Mouse (Mus musculus): Measurements from ENCODE around the gene Cdip1. TPM values are rescaled to one million over a fixed set of nuclear protein-coding genes. Genes with fewer than 3 reads are reported as not detected.
"Not testable (repeated sequence)": the region's sequence is repeated elsewhere in the genome, so short reads cannot be mapped to it uniquely, and the experiment has no call there.

Gene Cdip1
- polyA plus RNA-seq (2016; fragmentation: Nextera tagmentation; extraction: Ambion mirVana): 112 TPM in 2 replicates

DNA sequence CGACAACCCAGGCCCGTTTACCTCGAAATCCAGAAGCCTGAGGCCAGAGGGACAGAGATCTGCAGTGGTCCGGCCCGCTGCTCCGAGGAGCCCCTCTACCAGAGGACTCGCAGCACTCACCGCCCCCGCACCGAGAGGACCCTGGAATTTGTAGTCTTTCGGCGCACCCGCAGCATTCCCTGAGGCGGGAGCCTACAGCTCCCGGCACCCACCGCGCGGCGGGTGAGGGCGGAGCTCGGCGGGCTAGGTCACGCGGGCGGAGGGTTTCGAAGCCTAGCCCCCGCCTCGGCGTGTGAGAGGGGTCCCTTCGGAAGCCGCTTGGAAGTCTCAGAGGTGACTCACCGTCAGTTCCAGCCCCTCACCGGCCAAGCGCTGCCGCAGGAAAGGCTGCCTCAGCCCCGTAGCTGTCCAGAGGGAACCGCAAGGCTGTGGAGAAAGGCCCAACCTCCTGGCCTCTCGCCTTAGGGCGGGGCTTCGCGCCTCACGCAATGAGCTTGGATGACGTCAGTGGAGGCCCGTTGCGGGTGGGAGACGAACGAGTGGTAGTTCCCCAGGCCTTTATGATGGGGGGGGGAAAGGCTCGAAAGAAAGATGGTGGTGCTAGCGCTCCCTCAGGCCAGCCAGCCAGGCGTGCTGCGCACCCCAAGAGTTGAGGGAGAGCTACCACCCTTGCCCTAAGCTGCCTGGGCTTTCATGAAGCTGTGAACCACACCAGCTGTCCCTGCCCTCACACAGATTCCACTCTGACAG, at the start of gene Cdip1:
Cdip1 (minus strand) TSS at position 483 of the 750 bp plus-strand sequence.
- Histone ChIP-seq H3K4me3 (peak within 1 kb of the TSS; percentile 73), H3K4me1 (peaks cover 23% of the 10 kb centered on the region), H3K9me3 (replicated peaks) (no peaks in the 10 kb centered on the region), H3K27me3 (ENCODE audit: low read depth, poor library complexity, severe bottlenecking) (no peaks in the 10 kb centered on the region), H3K36me3 (peaks cover 18% of the 10 kb centered on the region), H3K27ac (peak within 1 kb of the TSS; percentile 97)
- peak; percentile 93 for DNase-seq (ENCODE audit: low spot score)
- WGBS: under 1% methylated on average over 51 of the region's 51 CpGs

DNA sequence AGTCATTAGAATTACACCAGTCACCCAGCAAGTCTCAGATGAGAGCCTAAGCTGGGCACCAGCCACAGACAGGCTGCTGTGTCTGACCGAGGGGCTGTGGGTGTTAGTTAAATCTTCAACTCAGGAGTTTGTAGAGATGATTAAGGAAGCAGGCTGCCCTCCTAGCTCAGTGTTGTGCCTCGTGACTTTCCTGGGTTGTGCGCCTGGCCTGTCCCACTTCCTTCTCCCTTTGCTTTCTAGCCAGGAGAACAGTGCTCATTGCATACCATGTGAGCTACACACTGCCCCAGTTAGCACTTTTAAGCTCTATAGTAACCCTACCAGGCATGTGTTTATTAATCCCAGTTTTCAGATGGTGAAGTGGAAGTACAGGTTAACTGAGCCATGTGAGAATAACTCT, 49.5 kb upstream of the Cdip1 start:
- H3K27ac ChIP-seq: no peak overlapping the region
- H3K9me3 ChIP-seq (replicated peaks): no peaks in the 10 kb centered on the region
- H3K36me3 ChIP-seq: no peaks in the 10 kb centered on the region
- H3K4me1 ChIP-seq: no peaks in the 10 kb centered on the region
- H3K27me3 ChIP-seq (ENCODE audit: low read depth, poor library complexity, severe bottlenecking): no peaks in the 10 kb centered on the region
- no peak overlapping the region for H3K4me3 ChIP-seq
- WGBS: 75% methylated on average over 3 of the region's 3 CpGs
- DNase-seq (ENCODE audit: low spot score): no peak

DNA sequence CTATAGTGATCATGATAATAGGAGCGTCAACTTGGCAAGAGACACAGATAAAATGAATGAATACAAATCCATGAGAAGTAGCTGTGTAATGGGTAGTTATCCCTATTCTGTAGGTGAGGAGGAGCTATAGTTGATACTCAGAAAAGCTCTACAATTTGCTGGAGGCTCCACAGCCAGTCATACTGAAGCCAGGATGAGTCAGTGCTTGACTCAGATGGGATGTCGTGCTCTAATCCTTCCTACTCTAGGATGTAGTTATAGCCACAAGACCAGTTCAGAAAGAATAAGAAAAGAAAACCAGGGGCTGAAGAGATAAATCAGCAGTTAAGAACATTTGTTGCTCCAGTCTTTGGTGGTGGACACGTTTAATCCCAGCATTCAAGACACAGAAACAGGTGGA, 47.5 kb upstream of the Cdip1 start:
- no peak overlapping the region for H3K4me3 ChIP-seq
- H3K9me3 ChIP-seq (replicated peaks): no peaks in the 10 kb centered on the region
- no peaks in the 10 kb centered on the region for H3K27me3 ChIP-seq (ENCODE audit: low read depth, poor library complexity, severe bottlenecking)
- no peaks in the 10 kb centered on the region for H3K4me1 ChIP-seq
- no peaks in the 10 kb centered on the region for H3K36me3 ChIP-seq
- WGBS: 86% methylated on average over 3 of the region's 3 CpGs
- no peak overlapping the region for H3K27ac ChIP-seq
- no peak for DNase-seq (ENCODE audit: low spot score)

DNA sequence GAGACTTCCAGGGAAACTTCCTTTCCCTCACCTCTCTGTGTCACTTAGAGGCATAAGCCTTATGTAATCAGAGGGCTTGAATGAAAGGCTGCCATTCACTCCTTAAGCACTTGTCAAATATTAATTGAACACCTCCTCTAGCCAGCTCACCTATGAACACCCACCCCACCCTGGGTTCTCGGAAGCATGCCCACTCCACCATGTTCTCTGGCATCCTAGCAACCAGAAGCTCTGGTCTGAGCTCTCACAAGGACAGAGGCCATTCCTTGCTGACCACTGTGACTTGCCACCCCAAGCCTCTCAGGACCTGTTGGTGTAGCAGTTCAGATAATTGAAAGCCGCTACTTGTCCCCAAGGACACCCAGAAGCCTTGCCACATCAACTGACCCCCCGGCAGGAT, 45.1 kb upstream of the Cdip1 start, which contains the start of gene 4930562C15Rik:
4930562C15Rik (plus strand) TSS at position 226 of the 400 bp plus-strand sequence.
- Histone ChIP-seq H3K36me3 (no peaks in the 10 kb centered on the region), H3K4me1 (no peaks in the 10 kb centered on the region), H3K27me3 (ENCODE audit: low read depth, poor library complexity, severe bottlenecking) (no peaks in the 10 kb centered on the region), H3K4me3 (no peak within 1 kb of the TSS), H3K27ac (no peak within 1 kb of the TSS), H3K9me3 (replicated peaks) (no peaks in the 10 kb centered on the region)
- 89% methylated on average over 3 of the region's 3 CpGs for WGBS
- no peak for DNase-seq (ENCODE audit: low spot score)

DNA sequence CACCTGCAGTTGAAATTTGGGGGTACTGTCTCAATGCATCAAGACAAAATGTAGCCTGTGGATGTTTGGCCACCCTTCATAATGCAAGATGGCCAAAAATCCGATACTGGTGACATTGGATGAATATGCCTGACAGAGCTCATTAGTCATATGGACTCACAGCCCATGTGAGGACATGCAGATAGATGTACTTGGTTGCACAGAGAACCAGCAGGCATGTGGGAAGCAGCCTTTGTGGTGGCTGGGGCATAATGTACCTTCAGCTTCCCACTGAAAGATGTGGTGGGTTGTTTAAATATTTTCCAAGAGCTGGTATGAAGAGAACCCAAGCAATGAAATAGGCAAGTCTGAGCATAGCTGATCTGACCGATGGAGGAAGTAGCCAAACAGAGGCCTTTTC, 43.8 kb upstream of the Cdip1 start:
- Histone ChIP-seq H3K4me3 (no peak overlapping the region), H3K4me1 (no peaks in the 10 kb centered on the region), H3K27me3 (ENCODE audit: low read depth, poor library complexity, severe bottlenecking) (no peaks in the 10 kb centered on the region), H3K9me3 (replicated peaks) (no peaks in the 10 kb centered on the region), H3K36me3 (no peaks in the 10 kb centered on the region), H3K27ac (no peak overlapping the region)
- DNase-seq (ENCODE audit: low spot score): no peak
- 78% methylated on average over 2 of the region's 2 CpGs for WGBS

DNA sequence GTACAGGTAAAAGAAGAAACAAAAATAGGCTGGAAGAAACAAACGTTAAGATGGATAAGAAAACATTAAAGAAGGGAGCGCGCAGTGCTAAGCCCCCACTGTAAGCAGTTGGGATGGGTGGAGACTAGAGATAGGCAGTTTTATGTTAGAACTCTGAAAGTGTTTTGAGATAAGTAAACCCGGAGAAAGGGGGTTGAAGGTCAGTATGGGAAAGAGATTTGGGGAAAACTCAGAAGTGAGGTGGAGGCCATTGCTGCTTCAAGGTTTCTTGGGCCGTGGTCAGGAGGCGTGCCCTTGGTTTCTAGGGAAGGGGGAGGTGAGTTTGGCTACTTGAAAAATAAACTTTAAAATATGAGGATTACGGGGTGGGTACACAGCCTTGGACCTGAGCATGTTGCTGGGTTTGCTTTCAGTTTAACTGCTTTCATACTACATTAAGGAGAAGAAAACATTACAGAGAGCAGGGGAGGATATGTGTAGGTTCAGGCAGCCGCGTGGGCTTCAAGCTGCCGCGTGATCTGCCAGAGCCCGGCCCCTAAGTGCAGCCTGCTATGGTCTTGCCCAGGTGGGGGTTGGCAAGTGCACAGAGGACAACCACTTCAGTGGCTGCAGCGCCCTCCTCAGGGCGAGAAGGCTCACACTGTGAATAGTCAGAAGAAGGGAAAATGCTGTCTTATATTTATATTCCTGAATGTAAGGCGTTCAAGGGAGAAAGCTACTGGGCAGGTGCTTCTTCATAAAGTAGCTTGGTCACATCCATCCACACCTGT, 41.7 kb upstream of the Cdip1 start:
- no peak for DNase-seq (ENCODE audit: low spot score)
- H3K36me3 ChIP-seq: no peaks in the 10 kb centered on the region
- no peak overlapping the region for H3K4me3 ChIP-seq
- H3K4me1 ChIP-seq: no peaks in the 10 kb centered on the region
- no peaks in the 10 kb centered on the region for H3K9me3 ChIP-seq (replicated peaks)
- H3K27ac ChIP-seq: no peak overlapping the region
- WGBS: 73% methylated on average over 15 of the region's 15 CpGs
- no peaks in the 10 kb centered on the region for H3K27me3 ChIP-seq (ENCODE audit: low read depth, poor library complexity, severe bottlenecking)

DNA sequence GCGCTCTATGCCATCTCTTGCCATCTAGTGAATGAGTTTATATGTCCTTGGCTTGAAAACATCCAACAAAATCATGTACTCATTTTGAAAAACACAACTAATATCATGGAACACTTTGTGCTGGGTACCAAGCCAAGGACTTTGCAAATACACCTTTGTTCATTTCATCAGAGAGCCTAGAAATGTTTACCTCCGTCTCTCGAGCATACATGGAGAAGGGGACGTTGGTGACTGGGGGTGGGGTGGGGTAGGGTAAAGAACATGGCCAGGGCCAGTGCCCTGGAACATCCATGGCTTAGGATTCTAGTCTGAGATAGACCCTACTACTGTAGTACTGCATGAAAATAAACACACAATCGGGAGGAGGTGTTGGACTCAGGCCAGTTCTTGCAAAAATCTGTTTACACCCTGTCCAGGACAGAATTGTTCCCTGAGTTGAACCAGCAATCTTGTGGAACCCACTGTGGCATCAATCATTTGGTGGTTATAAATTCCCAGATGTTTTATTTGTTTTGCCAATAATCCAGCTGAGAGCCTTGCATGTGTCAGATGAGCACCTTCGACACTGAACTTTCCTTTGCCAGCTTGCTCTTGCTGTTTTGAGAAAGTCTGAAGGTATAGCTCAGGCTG, 39.3 kb upstream of the Cdip1 start:
- DNase-seq (ENCODE audit: low spot score): no peak
- Histone ChIP-seq H3K27me3 (ENCODE audit: low read depth, poor library complexity, severe bottlenecking) (no peaks in the 10 kb centered on the region), H3K4me1 (no peaks in the 10 kb centered on the region), H3K9me3 (replicated peaks) (no peaks in the 10 kb centered on the region), H3K4me3 (no peak overlapping the region), H3K27ac (no peak overlapping the region), H3K36me3 (no peaks in the 10 kb centered on the region)
- WGBS: 88% methylated on average over 6 of the region's 6 CpGs

DNA sequence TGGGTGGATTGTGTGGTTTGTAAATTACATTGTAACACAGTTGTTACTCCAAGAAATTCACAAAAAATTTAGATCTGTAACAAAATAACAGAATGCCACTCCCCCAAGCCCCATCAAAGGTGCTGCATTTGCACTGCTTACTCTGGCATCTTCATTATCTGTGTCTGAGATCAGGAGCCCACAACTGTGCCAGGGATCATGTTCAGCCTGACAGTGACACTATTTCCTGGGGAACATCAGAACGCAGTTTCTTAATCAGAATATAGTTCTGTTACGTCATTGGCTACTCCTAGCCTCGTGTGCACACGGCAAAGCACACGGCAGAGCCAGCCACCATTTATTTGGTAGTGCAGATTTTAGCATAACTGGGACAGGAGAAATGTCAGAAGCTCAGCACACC, 37.5 kb upstream of the Cdip1 start:
- DNase-seq (ENCODE audit: low spot score): no peak
- Histone ChIP-seq H3K36me3 (no peaks in the 10 kb centered on the region), H3K4me3 (no peak overlapping the region), H3K27me3 (ENCODE audit: low read depth, poor library complexity, severe bottlenecking) (no peaks in the 10 kb centered on the region), H3K27ac (no peak overlapping the region), H3K9me3 (replicated peaks) (no peaks in the 10 kb centered on the region), H3K4me1 (no peaks in the 10 kb centered on the region)
- WGBS: 90% methylated on average over 5 of the region's 5 CpGs

DNA sequence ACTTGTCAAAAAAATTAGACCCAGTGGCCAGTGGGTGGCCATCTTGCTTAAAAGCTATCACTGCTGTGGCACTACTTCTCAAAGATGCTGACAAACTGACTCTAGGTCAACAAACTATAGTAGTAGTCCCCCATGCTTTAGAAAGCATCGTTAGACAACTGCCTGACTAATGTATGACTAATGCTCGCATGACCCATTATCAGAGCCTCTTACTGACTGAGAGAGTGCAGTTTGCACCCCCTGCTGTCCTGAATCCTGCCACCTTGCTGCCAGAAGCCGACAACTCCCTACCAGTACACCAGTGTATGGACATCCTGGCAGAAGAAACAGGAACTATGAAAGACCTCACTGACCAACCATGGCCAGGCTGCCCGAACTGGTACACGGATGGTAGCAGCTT, 34.4 kb upstream of the Cdip1 start:
- not testable (repeated sequence) for H3K27me3 ChIP-seq (ENCODE audit: low read depth, poor library complexity, severe bottlenecking); H3K36me3 ChIP-seq; H3K4me1 ChIP-seq; DNase-seq (ENCODE audit: low spot score); H3K9me3 ChIP-seq (replicated peaks); H3K4me3 ChIP-seq; H3K27ac ChIP-seq
- WGBS: 87% methylated on average over 5 of the region's 5 CpGs

DNA sequence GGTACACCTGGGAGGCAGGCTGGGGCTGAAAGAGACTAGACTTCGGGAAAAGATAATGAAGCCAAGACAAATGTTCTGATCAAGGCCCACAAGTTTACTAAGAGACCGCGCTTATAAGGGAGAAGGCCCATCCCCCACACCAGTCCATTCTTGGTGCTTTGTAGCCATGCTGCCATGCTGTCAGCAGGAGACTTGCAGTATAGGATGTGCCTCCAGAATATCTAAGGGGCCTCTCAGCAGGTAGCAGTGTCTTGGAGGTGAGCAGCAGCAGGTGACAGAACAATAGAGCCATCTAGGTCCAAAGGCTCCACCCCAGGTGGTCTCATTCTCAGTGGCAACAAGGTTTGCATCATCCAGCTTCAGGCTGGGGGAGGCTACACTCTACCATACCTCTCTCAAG, 28.3 kb upstream of the Cdip1 start:
- no peak for DNase-seq (ENCODE audit: low spot score)
- Histone ChIP-seq H3K36me3 (no peaks in the 10 kb centered on the region), H3K27ac (no peak overlapping the region), H3K4me3 (no peak overlapping the region), H3K9me3 (replicated peaks) (no peaks in the 10 kb centered on the region), H3K27me3 (ENCODE audit: low read depth, poor library complexity, severe bottlenecking) (no peaks in the 10 kb centered on the region), H3K4me1 (no peaks in the 10 kb centered on the region)
- 84% methylated on average over 3 of the region's 3 CpGs for WGBS

DNA sequence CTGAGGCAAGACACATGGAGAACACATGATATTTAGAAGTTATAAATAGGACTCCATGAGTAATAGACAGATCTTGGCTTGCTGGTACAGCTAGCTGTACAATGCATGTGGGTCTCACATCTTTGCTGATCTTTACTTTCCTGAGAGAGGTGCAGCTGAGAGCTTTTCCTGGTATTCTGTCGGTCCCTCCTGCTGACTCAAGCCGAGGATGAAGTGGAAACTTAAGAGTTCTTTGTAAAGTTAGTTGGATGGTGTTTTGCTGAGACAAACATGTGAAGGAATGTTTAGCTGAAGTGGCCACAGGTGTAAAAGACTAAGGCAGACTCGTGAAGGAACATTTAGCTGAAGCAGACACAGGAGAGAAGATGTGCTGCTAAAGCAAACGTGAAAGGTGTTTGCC, 6.5 kb upstream of the Cdip1 start:
- H3K27me3 ChIP-seq (ENCODE audit: low read depth, poor library complexity, severe bottlenecking): no peaks in the 10 kb centered on the region
- no peak overlapping the region for H3K27ac ChIP-seq
- H3K4me3 ChIP-seq: no peak overlapping the region
- no peak for DNase-seq (ENCODE audit: low spot score)
- 92% methylated on average over 4 of the region's 4 CpGs for WGBS
- no peaks in the 10 kb centered on the region for H3K4me1 ChIP-seq
- H3K36me3 ChIP-seq: no peaks in the 10 kb centered on the region
- no peaks in the 10 kb centered on the region for H3K9me3 ChIP-seq (replicated peaks)

DNA sequence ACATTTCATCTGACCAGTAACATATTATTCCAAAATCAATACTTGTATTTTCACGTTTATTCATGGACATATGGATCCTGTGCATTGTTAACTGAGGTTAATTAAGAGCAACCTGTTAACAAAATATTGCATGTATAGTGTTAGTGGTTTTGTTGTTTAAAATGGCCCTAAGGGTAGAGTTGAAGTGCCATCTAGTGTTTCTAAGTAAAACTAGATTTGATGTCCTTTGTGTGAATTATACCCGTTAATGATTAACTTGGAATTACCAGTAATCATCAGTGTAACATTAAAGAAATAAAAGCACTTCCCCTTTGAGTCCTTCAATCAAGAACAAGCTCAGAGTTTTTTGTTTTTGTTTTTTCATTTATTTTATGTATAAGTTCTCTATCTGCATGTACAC, 1.2 kb upstream of the Cdip1 start:
- no peak overlapping the region for H3K27ac ChIP-seq
- H3K9me3 ChIP-seq (replicated peaks): no peaks in the 10 kb centered on the region
- peaks cover 23% of the 10 kb centered on the region for H3K4me1 ChIP-seq
- H3K4me3 ChIP-seq: no peak overlapping the region
- H3K27me3 ChIP-seq (ENCODE audit: low read depth, poor library complexity, severe bottlenecking): no peaks in the 10 kb centered on the region
- no peak for DNase-seq (ENCODE audit: low spot score)
- 79% methylated on average over 2 of the region's 2 CpGs for WGBS
- H3K36me3 ChIP-seq: peaks cover 16% of the 10 kb centered on the region

DNA sequence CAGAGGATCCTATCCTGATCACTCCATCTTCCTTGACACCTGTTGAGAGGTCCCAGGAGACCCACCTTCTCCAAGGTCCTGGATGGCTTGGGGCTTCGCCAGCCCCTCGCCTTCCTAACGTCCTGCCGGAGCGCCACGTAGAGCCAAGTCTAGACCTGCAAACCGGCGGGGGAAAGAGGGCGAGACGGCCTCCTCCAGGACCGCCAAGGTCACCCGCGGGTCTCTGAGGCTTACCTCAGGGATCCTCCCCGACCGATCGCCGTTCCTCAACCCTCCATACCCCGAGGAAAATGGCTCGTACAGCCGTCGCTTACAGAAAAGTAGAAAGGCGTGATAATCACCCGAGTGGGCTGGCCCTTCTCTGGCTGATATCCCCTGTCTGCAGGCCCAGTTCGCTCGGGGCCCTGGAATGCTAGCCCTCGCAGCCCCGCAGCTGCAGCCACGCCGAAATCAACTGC, 752 bp downstream of the Cdip1 start:
- H3K27ac ChIP-seq: peak overlapping the region; percentile 97
- peaks cover 23% of the 10 kb centered on the region for H3K4me1 ChIP-seq
- WGBS: under 1% methylated on average over 29 of the region's 29 CpGs
- no peak for DNase-seq (ENCODE audit: low spot score)
- H3K27me3 ChIP-seq (ENCODE audit: low read depth, poor library complexity, severe bottlenecking): no peaks in the 10 kb centered on the region
- H3K9me3 ChIP-seq (replicated peaks): no peaks in the 10 kb centered on the region
- peak overlapping the region; percentile 73 for H3K4me3 ChIP-seq
- H3K36me3 ChIP-seq: peaks cover 20% of the 10 kb centered on the region

All from limb, embryonic 10.5 days (tissue).